Mouse (Mus musculus) lung, postnatal 0 days (tissue): ENCODE results near the gene Syne3.

Experiments
- CTCF ChIP-seq: IDR thresholded peaks from 2 replicates; pipeline ENCODE4 v1.5.1; 2016; ENCODE audit warnings: antibody characterized with exemption, mild to moderate bottlenecking
- EP300 ChIP-seq: IDR thresholded peaks from 2 replicates; pipeline ENCODE4 v1.6.1; 2016; ENCODE audit warnings: antibody characterized with exemption, mild to moderate bottlenecking, control low read depth

DNA sequence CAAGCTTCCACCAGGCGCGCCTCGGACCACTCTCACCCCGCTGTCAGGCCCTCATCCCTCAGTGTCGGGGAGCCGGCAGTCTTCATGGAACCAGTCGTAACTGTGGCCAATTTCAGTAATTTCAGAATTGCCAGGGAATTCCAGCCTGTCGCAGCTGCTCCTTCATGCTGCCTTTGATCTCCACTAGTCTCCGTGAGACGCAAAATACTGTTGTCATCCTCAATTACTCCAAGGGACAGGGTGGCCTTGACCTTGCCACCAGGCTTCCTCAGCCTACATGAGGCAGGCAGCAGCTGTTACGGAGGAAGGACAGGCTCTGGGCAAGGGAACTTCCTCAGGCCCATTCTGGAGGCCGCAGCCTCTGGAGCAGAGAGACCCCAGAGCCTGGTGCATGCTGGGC lies 129.2 kb downstream of the Syne3 start:
- TF ChIP-seq CTCF: no peak
- no peak for TF ChIP-seq EP300
